Mouse (Mus musculus) cerebellum, postnatal 14 days (tissue): ENCODE measurements around the gene Itprid2.

ENCODE experiments used
- DNase-seq, 2 experiments: peaks; one replicate each; pipeline ENCODE4 v3.0.0; 2021; ENCODE audit warnings: mixed read lengths in 2 of 2

Gene Itprid2

DNA sequence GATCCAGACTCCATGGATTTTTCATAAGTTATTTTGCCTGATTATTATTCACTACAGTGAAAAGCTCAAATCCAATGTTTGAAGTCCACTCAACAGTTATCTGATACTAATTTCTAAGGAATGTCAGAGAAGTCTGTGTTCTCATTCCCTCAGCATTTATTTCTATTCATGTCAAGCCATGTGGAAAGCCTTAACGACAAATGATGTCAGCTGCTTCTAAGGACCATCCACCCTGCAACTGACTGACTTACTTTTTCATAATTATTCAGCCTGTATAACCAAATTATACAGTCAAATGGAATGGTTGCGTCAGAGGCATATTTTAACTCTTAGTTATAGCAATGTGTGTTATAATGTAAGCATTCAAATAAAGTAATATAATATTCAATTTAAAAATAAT lies 80.8 kb downstream of the Itprid2 start:
- no peak for DNase-seq

- no peak for DNase-seq
Observed at GRCm38 (mm10) chr2:79717846-79718245, 82.7 kb downstream of the Itprid2 start.

GRCm38 (mm10) chr2:79722415-79722814 lies 87.3 kb downstream of the Itprid2 start:
- no peak for DNase-seq
